Mouse (Mus musculus): Measurements from ENCODE around the gene Nim1k.
A peak's percentile ranks its signal among the peaks of the same experiment; 100 is the strongest.
"Not testable (repeated sequence)": the region's sequence is repeated elsewhere in the genome, so short reads cannot be mapped to it uniquely, and the experiment has no call there.

Gene Nim1k

GRCm38 (mm10) chr13:119729406-119729805, 26.3 kb downstream of the Nim1k start:
- DNase-seq (ENCODE audit: low read depth, low spot score), result no peak

GRCm38 (mm10) chr13:119727608-119728387, 27.9 kb downstream of the Nim1k start:
- DNase-seq (ENCODE audit: low read depth, low spot score), result no peak

GRCm38 (mm10) chr13:119724541-119724940, 31.1 kb downstream of the Nim1k start:
- DNase-seq (ENCODE audit: low read depth, low spot score), result peak; percentile 7

GRCm38 (mm10) chr13:119723368-119723767, 32.3 kb downstream of the Nim1k start:
- DNase-seq (ENCODE audit: low read depth, low spot score), result no peak

- no peak for DNase-seq (ENCODE audit: low read depth, low spot score)
Measured at GRCm38 (mm10) chr13:119722447-119722846, 33.2 kb downstream of the Nim1k start.

- no peak for DNase-seq (ENCODE audit: low read depth, low spot score)
Measured at GRCm38 (mm10) chr13:119716105-119716504, 39.6 kb downstream of the Nim1k start.

GRCm38 (mm10) chr13:119713821-119714220, 41.9 kb downstream of the Nim1k start:
- no peak for DNase-seq (ENCODE audit: low read depth, low spot score)

- DNase-seq (ENCODE audit: low read depth, low spot score), result no peak
Measured at GRCm38 (mm10) chr13:119713107-119713787, 42.4 kb downstream of the Nim1k start.

- no peak for DNase-seq (ENCODE audit: low read depth, low spot score)
Measured at GRCm38 (mm10) chr13:119712463-119712862, 43.2 kb downstream of the Nim1k start.

- no peak for DNase-seq (ENCODE audit: low read depth, low spot score)
Measured at GRCm38 (mm10) chr13:119710268-119710610, 45.4 kb downstream of the Nim1k start.

- DNase-seq (ENCODE audit: low read depth, low spot score), result no peak
Measured at GRCm38 (mm10) chr13:119709388-119710267, 46.1 kb downstream of the Nim1k start.

GRCm38 (mm10) chr13:119708941-119709340, 46.7 kb downstream of the Nim1k start:
- DNase-seq (ENCODE audit: low read depth, low spot score), result no peak

- no peak for DNase-seq (ENCODE audit: low read depth, low spot score)
Measured at GRCm38 (mm10) chr13:119707906-119708305, 47.8 kb downstream of the Nim1k start.

- DNase-seq (ENCODE audit: low read depth, low spot score), result no peak
Measured at GRCm38 (mm10) chr13:119706953-119707352, 48.7 kb downstream of the Nim1k start.

- not testable (repeated sequence) for DNase-seq (ENCODE audit: low read depth, low spot score)
Measured at GRCm38 (mm10) chr13:119706278-119706880, 49.3 kb downstream of the Nim1k start.

- no peak for DNase-seq (ENCODE audit: low read depth, low spot score)
Measured at GRCm38 (mm10) chr13:119704280-119704679, 51.4 kb downstream of the Nim1k start.

GRCm38 (mm10) chr13:119698436-119698835, 57.2 kb downstream of the Nim1k start:
- no peak for DNase-seq (ENCODE audit: low read depth, low spot score)

- no peak for DNase-seq (ENCODE audit: low read depth, low spot score)
Measured at GRCm38 (mm10) chr13:119696496-119696895, 59.2 kb downstream of the Nim1k start.

GRCm38 (mm10) chr13:119695676-119696075, 60.0 kb downstream of the Nim1k start:
- DNase-seq (ENCODE audit: low read depth, low spot score), result no peak

- not testable (repeated sequence) for DNase-seq (ENCODE audit: low read depth, low spot score)
Measured at GRCm38 (mm10) chr13:119691958-119692357, 63.7 kb downstream of the Nim1k start.

GRCm38 (mm10) chr13:119690876-119691620, 64.6 kb downstream of the Nim1k start:
- no peak for DNase-seq (ENCODE audit: low read depth, low spot score)
